Mouse (Mus musculus) erythroblast, embryonic 14.5 days (primary cell): ENCODE measurements at regions not wholly inside any gene's neighbourhood (a gene's known extent, or its start where the extent isn't known, plus 50 kb on each side); places are given as distances from the start of the nearest gene placed in this dataset.

Experiments
- GATA1 ChIP-seq: IDR thresholded peaks from 2 replicates; pipeline ENCODE4 v1.6.1; 2012; ENCODE audit warnings: low read length, inconsistent platforms, mixed read lengths
- TAL1 ChIP-seq: IDR thresholded peaks from 3 replicates; pipeline ENCODE4 v1.6.1; 2012; ENCODE audit warnings: low read length, inconsistent platforms, mixed read lengths

GRCm38 (mm10) chr5:133675636-133676035, 423.9 kb upstream of the Castor2 start:
- no peak for TF ChIP-seq GATA1
- TF ChIP-seq TAL1, result no peak
